Mouse (Mus musculus): Measurements from ENCODE around the gene Gemin5. TPM values are rescaled to one million over a fixed set of nuclear protein-coding genes. Genes with fewer than 3 reads are reported as not detected.

The Gemin5 gene
- polyA plus RNA-seq, 1 experiment from 2014 or later: 26.2 TPM

DNA sequence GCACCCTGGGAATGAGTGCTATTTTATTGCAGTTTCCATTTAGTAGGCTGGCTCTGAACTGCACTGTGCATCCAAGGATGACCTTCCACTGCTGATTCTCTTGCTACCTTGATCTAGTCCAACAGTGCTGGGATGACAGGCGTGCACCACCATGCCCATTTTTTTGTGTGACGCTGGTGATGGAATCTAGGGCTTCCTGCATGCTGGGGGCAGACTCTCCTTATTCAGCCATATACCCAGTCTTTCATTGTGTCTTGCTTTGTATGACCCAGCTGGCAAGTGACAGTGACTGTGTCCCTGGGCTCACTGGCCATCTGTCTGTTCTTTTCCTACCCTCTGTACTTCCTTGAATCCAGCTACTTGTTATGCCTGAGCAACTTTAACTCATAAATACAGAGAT lies 44.6 kb downstream of the Gemin5 start:
- DNase-seq (ENCODE audit: low spot score): no peak
- 87% methylated on average over 2 of the region's 2 CpGs for WGBS
- Histone ChIP-seq H3K4me3 (no peak overlapping the region), H3K4me1 (peaks cover 6% of the 10 kb centered on the region; the same call in 1 of the 2 replicates), H3K27me3 (ENCODE audit: insufficient read depth, poor library complexity, severe bottlenecking) (no peaks in the 10 kb centered on the region), H3K27ac (no peak overlapping the region), H3K9me3 (no peaks in the 10 kb centered on the region), H3K36me3 (peaks cover 94% of the 10 kb centered on the region)

DNA sequence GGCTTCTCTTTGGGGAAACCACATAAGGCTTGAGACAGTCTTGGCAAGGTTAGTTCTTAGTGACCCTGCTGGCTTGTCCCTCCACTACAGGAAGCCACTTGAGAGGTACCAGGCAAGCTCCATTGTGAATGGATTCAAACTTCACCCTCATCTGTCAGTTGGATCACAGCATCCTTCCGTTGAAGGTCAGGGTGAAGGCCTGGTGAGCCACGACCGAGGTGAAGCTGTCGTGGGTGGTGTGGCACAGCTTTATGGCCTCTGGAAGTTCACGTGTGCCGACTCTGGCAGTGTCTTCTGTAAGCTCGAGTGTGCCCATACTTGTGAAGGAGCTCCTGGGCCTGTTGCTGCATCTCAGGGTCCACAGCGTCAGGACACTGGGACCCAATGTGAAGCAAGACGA lies 47.0 kb downstream of the Gemin5 start:
- Histone ChIP-seq H3K4me1 (peaks cover 11% of the 10 kb centered on the region), H3K27ac (no peak overlapping the region), H3K27me3 (ENCODE audit: insufficient read depth, poor library complexity, severe bottlenecking) (no peaks in the 10 kb centered on the region), H3K36me3 (peaks cover 93% of the 10 kb centered on the region), H3K9me3 (no peaks in the 10 kb centered on the region), H3K4me3 (no peak overlapping the region)
- no peak for DNase-seq (ENCODE audit: low spot score)
- 91% methylated on average over 9 of the region's 9 CpGs for WGBS

DNA sequence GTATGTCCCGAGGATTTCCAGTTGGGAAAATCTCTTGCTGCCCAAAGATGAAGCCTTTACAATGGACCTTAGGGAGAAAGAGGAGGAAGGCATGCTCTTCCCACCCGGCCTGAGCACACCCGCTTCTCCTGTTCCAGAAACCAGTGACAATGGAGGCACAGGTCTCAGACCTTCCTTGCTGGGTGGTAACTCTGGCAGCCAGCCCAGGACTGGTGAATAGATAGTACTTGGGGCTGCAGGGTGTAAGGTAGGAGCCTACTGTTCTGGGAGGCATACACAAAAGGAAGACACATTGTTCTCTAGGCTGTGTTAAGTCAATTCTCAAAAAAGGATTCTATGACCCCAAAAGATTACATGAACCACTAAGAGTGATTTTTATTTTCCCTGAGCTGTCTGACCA lies 47.7 kb downstream of the Gemin5 start:
- 83% methylated on average over 3 of the region's 3 CpGs for WGBS
- H3K4me3 ChIP-seq: no peak overlapping the region
- no peaks in the 10 kb centered on the region for H3K27me3 ChIP-seq (ENCODE audit: insufficient read depth, poor library complexity, severe bottlenecking)
- H3K36me3 ChIP-seq: peaks cover 94% of the 10 kb centered on the region
- DNase-seq (ENCODE audit: low spot score): no peak
- peaks cover 10% of the 10 kb centered on the region for H3K4me1 ChIP-seq
- no peaks in the 10 kb centered on the region for H3K9me3 ChIP-seq
- H3K27ac ChIP-seq: no peak overlapping the region

DNA sequence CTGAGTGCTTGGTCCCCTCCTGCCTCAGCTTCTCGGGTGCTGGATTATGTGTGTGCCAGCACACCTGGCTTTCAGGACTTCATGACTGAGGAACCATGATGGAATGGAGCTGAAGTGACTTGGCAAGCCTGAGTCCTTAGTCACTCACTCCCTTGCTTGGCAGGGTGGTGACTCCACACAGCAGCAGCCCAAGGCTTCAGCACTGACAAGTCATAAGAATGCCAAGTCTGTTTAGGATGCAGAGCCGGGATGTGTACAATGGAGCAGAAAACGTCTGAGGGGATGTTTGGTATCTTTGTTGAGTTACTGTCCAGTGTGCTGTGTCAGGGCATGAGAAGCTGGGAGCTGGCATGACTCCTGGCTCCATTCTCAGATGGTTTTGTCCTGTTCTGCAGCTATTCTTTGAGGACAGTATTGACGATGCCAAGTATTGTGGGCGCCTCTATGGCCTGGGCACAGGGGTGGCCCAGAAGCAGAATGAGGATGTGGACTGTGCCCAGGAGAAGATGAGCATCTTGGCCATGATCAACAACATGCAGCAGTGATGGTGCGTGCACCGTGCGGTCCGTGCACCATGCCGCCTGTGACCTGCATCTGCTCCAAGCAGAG lies 51.2 kb downstream of the Gemin5 start:
- DNase-seq (ENCODE audit: low spot score): no peak
- no peaks in the 10 kb centered on the region for H3K9me3 ChIP-seq
- no peak overlapping the region for H3K27ac ChIP-seq
- peaks cover 10% of the 10 kb centered on the region for H3K4me1 ChIP-seq
- peaks cover 94% of the 10 kb centered on the region for H3K36me3 ChIP-seq
- 84% methylated on average over 10 of the region's 10 CpGs for WGBS
- no peak overlapping the region for H3K4me3 ChIP-seq
- H3K27me3 ChIP-seq (ENCODE audit: insufficient read depth, poor library complexity, severe bottlenecking): no peaks in the 10 kb centered on the region

DNA sequence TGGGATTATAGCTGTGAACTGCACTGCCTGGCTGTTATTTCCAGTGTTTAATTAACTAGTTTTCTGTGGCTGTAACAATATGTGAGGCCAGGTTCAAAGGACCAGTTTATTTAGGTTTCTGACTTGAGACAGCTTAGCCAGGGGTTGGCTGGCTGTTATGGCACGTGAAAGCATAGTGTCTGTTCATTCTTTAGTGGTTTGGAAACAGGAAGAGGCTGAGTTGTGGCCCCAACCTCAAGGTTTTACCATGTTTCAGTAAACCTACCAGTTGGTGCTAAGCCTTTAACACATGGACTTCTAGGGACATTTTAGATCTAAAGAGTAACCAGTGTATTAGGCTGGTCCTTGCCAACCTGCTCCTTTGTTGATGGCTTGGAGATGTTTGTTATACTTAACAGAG lies 51.8 kb downstream of the Gemin5 start:
- Histone ChIP-seq H3K4me1 (peaks cover 10% of the 10 kb centered on the region), H3K27me3 (ENCODE audit: insufficient read depth, poor library complexity, severe bottlenecking) (no peaks in the 10 kb centered on the region), H3K36me3 (peaks cover 94% of the 10 kb centered on the region), H3K27ac (peak overlapping the region; percentile 56), H3K9me3 (no peaks in the 10 kb centered on the region), H3K4me3 (no peak overlapping the region)
- DNase-seq (ENCODE audit: low spot score): no peak
- 63% methylated on average over 1 of the region's 1 CpGs for WGBS

DNA sequence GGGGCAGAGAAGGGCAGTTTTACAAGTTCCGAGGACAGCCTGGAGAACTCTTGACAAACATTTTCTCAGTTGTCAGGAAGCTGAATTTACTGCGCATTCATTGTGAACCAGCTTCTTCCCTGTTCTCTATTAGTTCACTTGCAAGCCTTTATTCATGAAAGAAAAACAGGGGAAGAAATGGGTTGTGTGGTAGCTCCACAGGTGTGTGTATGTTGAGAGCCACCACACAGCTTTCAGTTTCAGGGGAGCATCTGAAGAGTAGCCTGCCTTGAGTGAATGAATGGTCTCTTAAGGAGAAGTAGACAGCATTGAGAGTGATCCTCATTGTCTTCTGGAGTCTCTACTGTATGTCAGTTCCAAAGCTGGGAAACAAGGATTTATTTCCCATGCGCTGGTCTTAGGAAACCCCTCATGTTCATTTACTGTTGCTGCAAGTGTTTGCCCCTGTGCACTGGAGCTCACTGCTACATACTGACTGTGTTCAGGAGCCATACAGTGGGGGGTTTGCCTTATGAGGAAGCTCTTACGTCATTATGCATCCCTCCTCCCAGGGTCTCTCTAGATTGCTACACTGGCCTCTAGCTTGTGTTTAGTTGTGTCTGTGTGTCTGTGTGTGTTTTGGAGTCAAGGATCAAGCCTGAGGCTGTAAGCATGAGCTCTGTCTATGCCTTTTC lies 60.5 kb downstream of the Gemin5 start:
- no peak overlapping the region for H3K27ac ChIP-seq
- DNase-seq (ENCODE audit: low spot score): no peak
- no peaks in the 10 kb centered on the region for H3K9me3 ChIP-seq
- 91% methylated on average over 4 of the region's 4 CpGs for WGBS
- no peak overlapping the region for H3K4me3 ChIP-seq
- peaks cover 33% of the 10 kb centered on the region for H3K36me3 ChIP-seq
- peaks cover 12% of the 10 kb centered on the region for H3K4me1 ChIP-seq
- no peaks in the 10 kb centered on the region for H3K27me3 ChIP-seq (ENCODE audit: insufficient read depth, poor library complexity, severe bottlenecking)

DNA sequence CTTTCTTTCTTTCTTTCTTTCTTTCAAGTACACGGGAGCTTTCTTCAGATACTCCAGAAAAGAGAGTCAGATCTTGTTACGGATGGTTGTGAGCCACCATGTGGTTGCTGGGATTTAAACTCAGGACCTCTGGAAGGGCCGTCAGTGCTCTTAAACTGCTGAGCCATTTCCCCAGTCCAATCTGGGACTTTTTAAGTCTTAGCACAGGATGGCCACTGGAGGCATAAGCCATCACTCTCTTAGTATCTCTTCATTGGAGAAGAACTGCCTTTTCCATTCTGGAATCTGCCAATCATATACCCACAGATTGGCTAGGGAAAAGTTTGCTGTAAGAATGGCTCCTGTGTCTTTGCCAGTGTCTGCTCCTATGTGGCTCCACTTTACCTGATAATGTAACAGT lies 61.3 kb downstream of the Gemin5 start:
- Histone ChIP-seq H3K27me3 (ENCODE audit: insufficient read depth, poor library complexity, severe bottlenecking) (no peaks in the 10 kb centered on the region), H3K36me3 (peaks cover 27% of the 10 kb centered on the region), H3K27ac (no peak overlapping the region), H3K9me3 (no peaks in the 10 kb centered on the region), H3K4me1 (peaks cover 15% of the 10 kb centered on the region), H3K4me3 (no peak overlapping the region)
- DNase-seq (ENCODE audit: low spot score): no peak
- 65% methylated on average over 3 of the region's 3 CpGs for WGBS

DNA sequence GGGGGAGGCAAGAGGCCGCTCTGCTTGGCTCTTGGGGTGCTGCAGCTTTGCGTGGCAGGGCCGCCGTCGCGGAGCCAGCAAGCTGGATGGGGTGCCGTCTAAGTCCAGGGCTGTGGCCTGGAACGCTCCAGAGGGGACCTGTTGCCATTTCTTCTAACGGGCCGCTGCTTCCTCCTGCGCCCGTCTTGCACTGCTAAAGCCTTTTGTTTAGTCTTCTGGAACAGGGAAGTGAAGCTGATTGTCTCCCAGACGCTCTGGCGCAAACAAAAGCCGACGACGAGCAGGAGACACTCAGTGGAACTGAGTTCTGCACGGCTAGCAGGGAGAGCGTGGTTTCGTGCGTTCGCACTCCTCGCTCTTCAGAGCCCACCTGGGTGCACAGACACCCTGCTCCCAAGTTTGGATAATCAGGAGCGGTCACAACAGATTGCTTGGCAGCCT lies 64.0 kb downstream of the Gemin5 start:
- H3K36me3 ChIP-seq: peaks cover under 1% of the 10 kb centered on the region
- DNase-seq (ENCODE audit: low spot score): peak; percentile 79
- WGBS: under 1% methylated on average over 24 of the region's 24 CpGs

DNA sequence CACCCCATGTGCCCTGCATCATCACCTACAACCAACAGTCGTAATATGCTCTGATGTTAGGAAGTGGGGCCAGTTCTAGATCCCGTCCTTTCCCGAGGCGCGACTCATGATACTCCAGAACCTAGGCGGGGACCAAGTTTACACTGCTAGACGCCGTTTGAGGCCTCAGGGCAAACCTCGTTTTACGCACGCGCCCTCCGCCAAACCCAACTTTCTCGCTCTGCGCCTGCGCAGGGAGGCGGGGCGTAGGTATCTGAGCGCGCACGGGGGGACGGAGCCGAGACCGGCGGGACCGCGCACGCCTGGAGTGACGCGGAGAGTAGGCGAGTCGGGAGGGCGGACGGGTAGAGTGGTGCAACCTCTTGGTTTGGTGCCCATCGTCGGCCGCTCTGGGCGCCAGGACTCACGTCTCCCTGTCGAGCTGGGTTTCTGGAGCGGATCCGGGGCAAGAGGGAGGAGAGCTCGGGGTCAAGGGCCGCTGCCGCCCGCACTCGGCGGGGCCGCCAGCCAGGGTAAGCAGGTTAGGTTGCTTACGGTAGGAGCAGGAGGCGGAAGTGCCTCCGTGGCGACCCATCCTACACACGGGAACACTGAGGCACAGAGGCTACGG lies 64.5 kb downstream of the Gemin5 start, which contains the start of gene Cnot8:
Cnot8 (plus strand) TSS at position 457 of the 610 bp plus-strand sequence.
- under 1% methylated on average over 55 of the region's 55 CpGs for WGBS
- Histone ChIP-seq H3K27me3 (ENCODE audit: insufficient read depth, poor library complexity, severe bottlenecking) (peaks cover 5% of the 10 kb centered on the region), H3K27ac (peak within 1 kb of the TSS; percentile 96), H3K4me3 (peak within 1 kb of the TSS; percentile 88), H3K36me3 (no peaks in the 10 kb centered on the region; the same call in 1 of the 2 replicates), H3K9me3 (no peaks in the 10 kb centered on the region), H3K4me1 (peaks cover 15% of the 10 kb centered on the region)
- peak; percentile 99 for DNase-seq (ENCODE audit: low spot score)

More for the DNA sequence above, 64.0 kb downstream of the Gemin5 start:
- Histone ChIP-seq H3K4me1 (peaks cover 15% of the 10 kb centered on the region), H3K27ac (peak overlapping the region; percentile 96), H3K4me3 (peak overlapping the region; percentile 88), H3K9me3 (no peaks in the 10 kb centered on the region), H3K27me3 (ENCODE audit: insufficient read depth, poor library complexity, severe bottlenecking) (no peaks in the 10 kb centered on the region)

DNA sequence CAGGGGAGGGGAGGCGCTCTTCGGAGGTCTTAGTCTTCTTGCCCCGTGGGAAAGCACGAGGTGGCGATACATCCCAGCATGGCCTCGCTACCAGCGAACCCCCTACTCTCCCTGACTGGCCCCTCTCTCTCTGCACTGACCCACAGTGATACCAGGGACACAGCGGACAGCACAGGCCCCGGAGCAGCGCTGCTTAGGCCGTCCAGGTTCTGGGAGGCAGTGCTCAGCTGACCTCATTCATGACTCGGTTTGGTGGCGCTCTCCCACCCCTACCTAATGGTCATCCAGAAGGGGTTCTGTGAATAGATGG lies 65.0 kb downstream of the Gemin5 start:
- Histone ChIP-seq H3K4me3 (peak overlapping the region; percentile 88), H3K27ac (peak overlapping the region; percentile 96), H3K36me3 (no peaks in the 10 kb centered on the region; the same call in 1 of the 2 replicates), H3K4me1 (peaks cover 15% of the 10 kb centered on the region), H3K9me3 (no peaks in the 10 kb centered on the region), H3K27me3 (ENCODE audit: insufficient read depth, poor library complexity, severe bottlenecking) (peaks cover 10% of the 10 kb centered on the region)
- 57% methylated on average over 13 of the region's 13 CpGs for WGBS
- DNase-seq (ENCODE audit: low spot score): peak; percentile 79

DNA sequence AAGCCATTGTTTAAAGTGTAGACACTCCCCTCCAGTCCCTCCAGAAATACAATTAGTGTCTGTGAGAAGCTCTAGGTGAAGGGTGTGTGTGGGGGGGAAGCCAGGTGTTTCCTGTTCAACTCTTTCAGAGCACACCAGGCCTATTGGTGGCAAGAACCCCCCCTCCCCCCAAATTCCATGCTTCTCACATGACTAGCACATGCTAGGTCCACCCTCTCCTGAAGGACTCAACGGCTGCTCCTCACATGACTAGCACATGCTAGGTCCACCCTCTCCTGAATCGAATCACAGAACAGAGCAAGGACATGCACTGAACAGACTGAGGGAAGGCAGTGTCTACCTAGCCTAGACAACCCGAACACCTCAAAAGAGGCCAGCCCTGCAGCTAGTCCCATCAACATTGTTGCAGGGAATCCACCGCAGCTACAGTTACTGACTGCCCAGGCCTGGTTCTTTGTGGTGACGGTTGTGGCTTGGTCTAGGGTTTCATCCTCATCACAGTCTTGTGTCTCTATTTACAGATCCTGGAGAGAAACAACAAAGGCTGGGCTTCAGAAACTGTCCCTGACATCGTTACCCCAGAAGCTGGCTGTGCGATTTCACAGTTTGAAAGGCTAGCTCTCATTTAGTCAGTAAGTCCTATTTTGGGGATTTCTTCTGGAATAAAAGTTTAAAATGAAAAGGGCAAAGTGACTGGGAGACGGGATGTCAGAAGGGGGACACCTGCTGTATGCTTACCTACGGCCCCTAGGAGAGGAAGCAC lies 65.6 kb downstream of the Gemin5 start:
- H3K27me3 ChIP-seq (ENCODE audit: insufficient read depth, poor library complexity, severe bottlenecking): peaks cover 12% of the 10 kb centered on the region

DNA sequence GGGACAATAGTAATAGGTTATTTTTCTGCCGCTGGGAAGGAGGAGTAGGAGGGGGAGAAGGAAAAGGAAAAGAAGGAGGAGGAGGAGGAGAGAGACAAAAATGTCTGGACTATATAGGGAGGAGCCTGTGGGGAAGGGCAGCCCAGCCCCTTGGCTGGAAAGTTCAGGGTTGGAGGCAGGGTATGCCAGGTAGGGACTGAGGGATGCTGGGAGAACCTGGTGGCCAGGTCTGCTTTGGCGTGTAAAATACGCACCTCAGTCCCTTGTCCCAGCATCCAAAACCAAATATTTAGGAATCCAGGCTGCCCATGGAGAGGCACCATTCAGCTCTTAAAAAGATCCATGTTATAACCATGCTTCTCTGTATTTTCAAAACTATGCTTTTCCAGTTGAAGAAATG lies 66.2 kb downstream of the Gemin5 start:
- Histone ChIP-seq H3K27ac (no peak overlapping the region), H3K36me3 (no peaks in the 10 kb centered on the region), H3K27me3 (ENCODE audit: insufficient read depth, poor library complexity, severe bottlenecking) (peaks cover 17% of the 10 kb centered on the region), H3K4me3 (no peak overlapping the region), H3K9me3 (no peaks in the 10 kb centered on the region), H3K4me1 (peaks cover 22% of the 10 kb centered on the region)
- 91% methylated on average over 3 of the region's 3 CpGs for WGBS
- no peak for DNase-seq (ENCODE audit: low spot score)

More for the DNA sequence above, 65.6 kb downstream of the Gemin5 start:
- peak overlapping the region; percentile 96 for H3K27ac ChIP-seq
- 86% methylated on average over 9 of the region's 9 CpGs for WGBS
- H3K4me1 ChIP-seq: peaks cover 18% of the 10 kb centered on the region
- no peaks in the 10 kb centered on the region for H3K36me3 ChIP-seq
- H3K4me3 ChIP-seq: peak overlapping the region; percentile 88
- H3K9me3 ChIP-seq: no peaks in the 10 kb centered on the region
- no peak for DNase-seq (ENCODE audit: low spot score)
